Mouse (Mus musculus) midbrain, postnatal 0 days (tissue): Measurements from ENCODE around the gene Frg2f1. TPM values are rescaled to one million over a fixed set of nuclear protein-coding genes. Genes with fewer than 3 reads are reported as not detected.

ENCODE experiments used
- ATAC-seq: fragments of 200-750 bp; cut with Nextera tagmentation; 2 replicates; pipeline ENCODE4 v1.8.0; 2017; ENCODE audit warnings: moderate number of reproducible peaks, mild to moderate bottlenecking, moderate TSS enrichment, moderate library complexity; ENCODE audit not compliant: low FRiP score
- DNase-seq: peaks from one replicate; pipeline ENCODE4 v3.0.0-alpha.2; 2015; ENCODE audit warnings: low spot score
- H3K27ac ChIP-seq: fragments of 300-500 bp; sonication (generic); 2 replicates; pipeline ENCODE4 v1.5.1; 2014; ENCODE audit warnings: low read depth, mild to moderate bottlenecking, low read length, mixed read lengths
- H3K27me3 ChIP-seq: fragments of 300-500 bp; sonication (generic); 2 replicates; pipeline ENCODE4 v1.6.1; 2014; ENCODE audit warnings: low read length, control low read depth, mixed read lengths; ENCODE audit not compliant: insufficient read depth
- H3K36me3 ChIP-seq: fragments of 300-500 bp; sonication (generic); 2 replicates; pipeline ENCODE4 v1.6.1; 2014; ENCODE audit warnings: low read length, control low read depth, mixed read lengths; ENCODE audit not compliant: insufficient read depth
- H3K4me1 ChIP-seq: fragments of 300-500 bp; sonication (generic); 2 replicates; pipeline ENCODE4 v1.6.1; 2014; ENCODE audit warnings: mild to moderate bottlenecking, control low read depth, antibody characterized with exemption, low read length, mixed read lengths; ENCODE audit not compliant: insufficient read depth
- H3K4me2 ChIP-seq: fragments of 300-500 bp; sonication (generic); 2 replicates; pipeline ENCODE4 v1.6.1; 2014; ENCODE audit warnings: low read depth, mild to moderate bottlenecking, low read length, mixed read lengths; ENCODE audit not compliant: poor library complexity, severe bottlenecking
- H3K4me3 ChIP-seq: fragments of 300-500 bp; sonication (generic); 2 replicates; pipeline ENCODE4 v1.5.1; 2014; ENCODE audit warnings: low read depth, mild to moderate bottlenecking, low read length, moderate library complexity
- H3K9ac ChIP-seq: fragments of 300-500 bp; sonication (generic); replicated peaks from 2 replicates; pipeline ENCODE4 v1.6.1; 2014; ENCODE audit warnings: mild to moderate bottlenecking, low read length, moderate library complexity, mixed read lengths; ENCODE audit not compliant: poor library complexity, severe bottlenecking
- H3K9me3 ChIP-seq: fragments of 300-500 bp; sonication (generic); 2 replicates; pipeline ENCODE4 v1.6.1; 2016; ENCODE audit warnings: low read length, control low read depth
- CTCF ChIP-seq: IDR thresholded peaks from 2 replicates; pipeline ENCODE4 v1.5.1; 2016; ENCODE audit warnings: antibody characterized with exemption, mild to moderate bottlenecking
- WGBS: fragments of 180-500 bp; shearing (Covaris S2); extraction: QIAGEN DNeasy Blood & Tissue Kit; methylation state at CpG from one replicate; pipeline ENCODE4 v1.1.7; 2014; 5-methylcytosine and 5-hydroxymethylcytosine counted together
- polyA plus RNA-seq: library from polyadenylated mRNA; unstranded; fragments of >200 nt; fragmentation: Nextera tagmentation; extraction: Ambion mirVana; gene quantifications from 2 replicates; pipeline ENCODE4 v1.2.1, GENCODE M21; 2015
- total RNA-seq: library from RNA; depleted of rRNA; stranded (reverse); fragments of >200 nt; gene quantifications from 2 replicates; pipeline ENCODE4 v1.2.3, GENCODE M21; 2014; rRNA removed

Frg2f1 gene
- total and polyA plus RNA-seq, 2 experiments from 2014 or later: 16.1 to 27.4 TPM

DNA sequence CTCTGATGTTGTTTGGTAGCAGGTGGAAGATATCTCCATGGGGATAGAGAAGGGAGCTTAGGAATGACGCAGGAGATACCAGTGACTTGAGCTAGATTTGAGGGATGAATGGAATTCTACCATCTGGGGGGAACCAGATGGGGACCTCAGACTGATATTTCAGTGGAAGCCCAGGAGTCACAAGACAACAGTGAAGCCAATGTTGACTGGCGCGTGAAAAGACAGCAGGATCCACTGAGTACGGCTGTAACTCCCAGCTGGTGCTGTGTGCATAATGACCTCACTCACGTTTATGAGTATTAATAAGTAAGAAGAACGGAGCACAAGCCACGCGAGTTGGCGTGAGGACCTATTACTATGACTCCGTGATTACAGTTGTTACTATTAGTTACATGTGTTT lies 49.7 kb downstream of the Frg2f1 start:
- ATAC-seq (no peak), DNase-seq (peak; percentile 70)
- Histone ChIP-seq H3K4me2 (no peak overlapping the region), H3K9ac (no peak overlapping the region), H3K4me1 (peaks cover 3% of the 10 kb centered on the region; the same call in 1 of the 2 replicates), H3K36me3 (no peaks in the 10 kb centered on the region), H3K9me3 (no peaks in the 10 kb centered on the region), H3K27me3 (no peaks in the 10 kb centered on the region), H3K4me3 (no peak overlapping the region), H3K27ac (no peak overlapping the region)
- 73% methylated on average over 10 of the region's 10 CpGs for WGBS
- TF ChIP-seq CTCF: no peak

DNA sequence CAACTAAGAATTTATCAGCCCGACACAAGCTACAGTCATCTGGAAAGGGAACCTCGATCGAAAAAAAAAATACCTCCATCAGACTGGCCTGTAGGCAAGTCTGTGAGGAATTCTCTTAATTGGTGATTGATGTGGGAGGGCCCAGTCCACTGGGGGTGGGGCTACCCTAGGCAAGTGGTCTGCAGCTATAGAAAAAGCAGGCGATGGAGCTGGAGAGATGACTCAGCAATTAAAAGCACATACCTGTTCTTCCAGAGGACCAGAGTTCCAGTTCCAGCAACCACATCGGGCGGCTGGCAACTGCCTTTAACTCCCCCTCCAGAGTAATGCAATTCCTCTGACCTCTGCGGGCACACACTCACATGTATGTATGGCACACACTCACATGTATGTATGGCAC lies 54.4 kb downstream of the Frg2f1 start:
- H3K27me3 ChIP-seq: no peaks in the 10 kb centered on the region
- no peaks in the 10 kb centered on the region for H3K4me1 ChIP-seq
- ATAC-seq (no peak), DNase-seq (no peak)
- no peaks in the 10 kb centered on the region for H3K36me3 ChIP-seq
- H3K9me3 ChIP-seq: no peaks in the 10 kb centered on the region
- H3K4me2 ChIP-seq: no peak overlapping the region
- H3K27ac ChIP-seq: no peak overlapping the region
- WGBS: 84% methylated on average over 7 of the region's 7 CpGs
- no peak for TF ChIP-seq CTCF
- H3K4me3 ChIP-seq: no peak overlapping the region
- H3K9ac ChIP-seq: no peak overlapping the region

DNA sequence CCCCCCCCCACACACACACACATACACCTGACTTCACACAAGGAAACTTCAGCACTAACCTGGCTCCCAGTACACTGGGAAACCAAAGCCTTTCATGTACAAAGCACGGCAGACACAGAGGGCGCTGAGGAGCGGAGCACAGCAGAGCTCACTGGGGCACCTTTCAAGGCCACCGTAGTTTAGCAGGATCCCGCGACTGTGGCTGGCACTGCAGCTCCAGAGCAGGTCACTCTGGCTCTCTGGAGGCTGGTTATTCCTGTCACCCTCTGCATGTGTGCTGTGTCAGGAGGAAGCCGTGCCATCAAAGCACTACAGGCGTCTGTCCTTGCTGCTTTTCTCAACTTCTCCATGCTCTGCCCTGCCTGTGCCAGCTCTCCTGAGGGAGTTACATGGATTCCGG lies 56.3 kb downstream of the Frg2f1 start:
- Histone ChIP-seq H3K9me3 (no peaks in the 10 kb centered on the region), H3K4me2 (no peak overlapping the region), H3K9ac (no peak overlapping the region), H3K4me3 (no peak overlapping the region), H3K36me3 (no peaks in the 10 kb centered on the region), H3K27ac (no peak overlapping the region), H3K4me1 (no peaks in the 10 kb centered on the region), H3K27me3 (no peaks in the 10 kb centered on the region)
- ATAC-seq (no peak), DNase-seq (no peak)
- peak; percentile 26; the same call in 1 of the 2 replicates for TF ChIP-seq CTCF
- WGBS: 49% methylated on average over 9 of the region's 9 CpGs

Other genes with a start within 250 kb of the Frg2f1 start
- gene Ybx1, start 244.9 kb downstream of the Frg2f1 start, total RNA-seq: 678 and 724 TPM in 2 replicates
- 971 and 1,006 TPM in 2 replicates for gene Ybx1, start 244.9 kb downstream of the Frg2f1 start, polyA plus RNA-seq
- 22.8 and 30.3 TPM in 2 replicates for gene Ppih, start 219.0 kb downstream of the Frg2f1 start, total RNA-seq
- gene Ppih, start 219.0 kb downstream of the Frg2f1 start, polyA plus RNA-seq: 42.7 and 44.3 TPM in 2 replicates
- gene Ccdc30, start 124.0 kb downstream of the Frg2f1 start, total RNA-seq: 9.6 and 11.9 TPM in 2 replicates
- gene Ccdc30, start 124.0 kb downstream of the Frg2f1 start, polyA plus RNA-seq: 24.1 and 24.2 TPM in 2 replicates
- 14.7 and 19.2 TPM in 2 replicates for gene Ppcs, start 117.1 kb downstream of the Frg2f1 start, total RNA-seq
- gene Ppcs, start 117.1 kb downstream of the Frg2f1 start, polyA plus RNA-seq: 23.4 and 26.4 TPM in 2 replicates
- gene Zmynd12, start 116.7 kb downstream of the Frg2f1 start, total RNA-seq: 0.16 TPM in 1 of 2 replicates, not detected in the other
- gene Zmynd12, start 116.7 kb downstream of the Frg2f1 start, polyA plus RNA-seq: 0.44 and 0.64 TPM in 2 replicates
- 37.1 and 45.3 TPM in 2 replicates for gene Rimkla, start 46.9 kb downstream of the Frg2f1 start, total RNA-seq
- gene Rimkla, start 46.9 kb downstream of the Frg2f1 start, polyA plus RNA-seq: 25.3 and 25.8 TPM in 2 replicates
- 39.1 and 46.0 TPM in 2 replicates for gene Foxj3, start 2.5 kb downstream of the Frg2f1 start, total RNA-seq
- 21.3 and 26.4 TPM in 2 replicates for gene Foxj3, start 2.5 kb downstream of the Frg2f1 start, polyA plus RNA-seq
- not detected in 2 replicates for gene Guca2a, start 98.2 kb upstream of the Frg2f1 start, total RNA-seq
- not detected in 2 replicates for gene Guca2a, start 98.2 kb upstream of the Frg2f1 start, polyA plus RNA-seq
- not detected in 2 replicates for gene Guca2b, start 119.4 kb upstream of the Frg2f1 start, total RNA-seq
- not detected in 2 replicates for gene Guca2b, start 119.4 kb upstream of the Frg2f1 start, polyA plus RNA-seq
- gene Hivep3, start 194.3 kb upstream of the Frg2f1 start, total RNA-seq: 18.3 and 19.3 TPM in 2 replicates
- gene Hivep3, start 194.3 kb upstream of the Frg2f1 start, polyA plus RNA-seq: 14.3 and 16.5 TPM in 2 replicates